Mouse (Mus musculus): ENCODE measurements around the gene Git2. TPM values are rescaled to one million over a fixed set of nuclear protein-coding genes. Genes with fewer than 3 reads are reported as not detected.

Gene Git2
- polyA plus RNA-seq, 1 experiment from 2014 or later = 53.1 TPM

- Histone ChIP-seq H3K27me3 (ENCODE audit: control insufficient read depth, insufficient read depth, low read length) (no peaks in the 10 kb centered on the region), H3K27ac (ENCODE audit: low read depth, low read length) (no peak overlapping the region), H3K9ac (replicated peaks; ENCODE audit: low read depth, low read length) (no peak overlapping the region), H3K36me3 (ENCODE audit: control insufficient read depth, insufficient read depth, low read length) (peaks cover 71% of the 10 kb centered on the region), H3K4me1 (ENCODE audit: control insufficient read depth, insufficient read depth, low read length) (no peaks in the 10 kb centered on the region), H3K4me2 (ENCODE audit: low read depth, low read length) (no peak overlapping the region), H3K9me3 (ENCODE audit: control insufficient read depth, low read length) (no peaks in the 10 kb centered on the region), H3K4me3 (ENCODE audit: low read depth, low read length) (no peak overlapping the region)
- WGBS = 89% methylated on average over 13 of the region's 13 CpGs
- no peak for ATAC-seq (ENCODE audit: low read depth)
Observed at GRCm38 (mm10) chr5:114742998-114743696, 32.2 kb downstream of the Git2 start.

- 94% methylated on average over 10 of the region's 10 CpGs for WGBS
- Histone ChIP-seq H3K27ac (ENCODE audit: low read depth, low read length) (no peak overlapping the region), H3K27me3 (ENCODE audit: control insufficient read depth, insufficient read depth, low read length) (no peaks in the 10 kb centered on the region), H3K9me3 (ENCODE audit: control insufficient read depth, low read length) (no peaks in the 10 kb centered on the region), H3K4me1 (ENCODE audit: control insufficient read depth, insufficient read depth, low read length) (no peaks in the 10 kb centered on the region), H3K4me2 (ENCODE audit: low read depth, low read length) (no peak overlapping the region), H3K36me3 (ENCODE audit: control insufficient read depth, insufficient read depth, low read length) (peaks cover 76% of the 10 kb centered on the region), H3K4me3 (ENCODE audit: low read depth, low read length) (no peak overlapping the region), H3K9ac (replicated peaks; ENCODE audit: low read depth, low read length) (no peak overlapping the region)
- no peak for ATAC-seq (ENCODE audit: low read depth)
Observed at GRCm38 (mm10) chr5:114742572-114742971, 32.7 kb downstream of the Git2 start.

GRCm38 (mm10) chr5:114740595-114740994 lies 34.7 kb downstream of the Git2 start:
- 73% methylated on average over 4 of the region's 4 CpGs for WGBS

GRCm38 (mm10) chr5:114738707-114739241 lies 36.5 kb downstream of the Git2 start:
- Histone ChIP-seq H3K4me3 (ENCODE audit: low read depth, low read length) (no peak overlapping the region), H3K4me1 (ENCODE audit: control insufficient read depth, insufficient read depth, low read length) (no peaks in the 10 kb centered on the region), H3K36me3 (ENCODE audit: control insufficient read depth, insufficient read depth, low read length) (peaks cover 74% of the 10 kb centered on the region), H3K27me3 (ENCODE audit: control insufficient read depth, insufficient read depth, low read length) (no peaks in the 10 kb centered on the region), H3K9ac (replicated peaks; ENCODE audit: low read depth, low read length) (no peak overlapping the region), H3K9me3 (ENCODE audit: control insufficient read depth, low read length) (no peaks in the 10 kb centered on the region), H3K27ac (ENCODE audit: low read depth, low read length) (no peak overlapping the region), H3K4me2 (ENCODE audit: low read depth, low read length) (no peak overlapping the region)
- WGBS = 90% methylated on average over 12 of the region's 12 CpGs
- no peak for ATAC-seq (ENCODE audit: low read depth)

More at GRCm38 (mm10) chr5:114740595-114740994, 34.7 kb downstream of the Git2 start:
- Histone ChIP-seq H3K4me2 (ENCODE audit: low read depth, low read length) (no peak overlapping the region), H3K9me3 (ENCODE audit: control insufficient read depth, low read length) (no peaks in the 10 kb centered on the region), H3K27ac (ENCODE audit: low read depth, low read length) (no peak overlapping the region), H3K27me3 (ENCODE audit: control insufficient read depth, insufficient read depth, low read length) (no peaks in the 10 kb centered on the region), H3K36me3 (ENCODE audit: control insufficient read depth, insufficient read depth, low read length) (peaks cover 83% of the 10 kb centered on the region), H3K4me3 (ENCODE audit: low read depth, low read length) (no peak overlapping the region), H3K4me1 (ENCODE audit: control insufficient read depth, insufficient read depth, low read length) (no peaks in the 10 kb centered on the region), H3K9ac (replicated peaks; ENCODE audit: low read depth, low read length) (no peak overlapping the region)
- no peak for ATAC-seq (ENCODE audit: low read depth)

GRCm38 (mm10) chr5:114737090-114737887 lies 38.0 kb downstream of the Git2 start:
- Histone ChIP-seq H3K36me3 (ENCODE audit: control insufficient read depth, insufficient read depth, low read length) (peaks cover 73% of the 10 kb centered on the region), H3K4me2 (ENCODE audit: low read depth, low read length) (no peak overlapping the region), H3K9me3 (ENCODE audit: control insufficient read depth, low read length) (no peaks in the 10 kb centered on the region), H3K27me3 (ENCODE audit: control insufficient read depth, insufficient read depth, low read length) (no peaks in the 10 kb centered on the region), H3K4me1 (ENCODE audit: control insufficient read depth, insufficient read depth, low read length) (no peaks in the 10 kb centered on the region), H3K9ac (replicated peaks; ENCODE audit: low read depth, low read length) (no peak overlapping the region), H3K4me3 (ENCODE audit: low read depth, low read length) (no peak overlapping the region), H3K27ac (ENCODE audit: low read depth, low read length) (no peak overlapping the region)
- no peak for ATAC-seq (ENCODE audit: low read depth)
- 87% methylated on average over 21 of the region's 21 CpGs for WGBS

GRCm38 (mm10) chr5:114733606-114734005 lies 41.7 kb downstream of the Git2 start:
- no peak overlapping the region for H3K4me3 ChIP-seq (ENCODE audit: low read depth, low read length)
- H3K9me3 ChIP-seq (ENCODE audit: control insufficient read depth, low read length) = no peaks in the 10 kb centered on the region
- WGBS = 84% methylated on average over 15 of the region's 15 CpGs
- H3K36me3 ChIP-seq (ENCODE audit: control insufficient read depth, insufficient read depth, low read length) = peaks cover 75% of the 10 kb centered on the region
- H3K4me1 ChIP-seq (ENCODE audit: control insufficient read depth, insufficient read depth, low read length) = no peaks in the 10 kb centered on the region
- ATAC-seq (ENCODE audit: low read depth) = no peak
- no peak overlapping the region for H3K4me2 ChIP-seq (ENCODE audit: low read depth, low read length)
- no peaks in the 10 kb centered on the region for H3K27me3 ChIP-seq (ENCODE audit: control insufficient read depth, insufficient read depth, low read length)
- no peak overlapping the region for H3K9ac ChIP-seq (replicated peaks; ENCODE audit: low read depth, low read length)
- no peak overlapping the region for H3K27ac ChIP-seq (ENCODE audit: low read depth, low read length)

GRCm38 (mm10) chr5:114731969-114732368 lies 43.3 kb downstream of the Git2 start:
- no peak overlapping the region for H3K27ac ChIP-seq (ENCODE audit: low read depth, low read length)
- ATAC-seq (ENCODE audit: low read depth) = no peak
- WGBS = 94% methylated on average over 15 of the region's 15 CpGs
- H3K9me3 ChIP-seq (ENCODE audit: control insufficient read depth, low read length) = no peaks in the 10 kb centered on the region
- no peaks in the 10 kb centered on the region for H3K27me3 ChIP-seq (ENCODE audit: control insufficient read depth, insufficient read depth, low read length)
- no peak overlapping the region for H3K4me2 ChIP-seq (ENCODE audit: low read depth, low read length)
- no peak overlapping the region for H3K9ac ChIP-seq (replicated peaks; ENCODE audit: low read depth, low read length)
- H3K36me3 ChIP-seq (ENCODE audit: control insufficient read depth, insufficient read depth, low read length) = peaks cover 72% of the 10 kb centered on the region
- H3K4me1 ChIP-seq (ENCODE audit: control insufficient read depth, insufficient read depth, low read length) = no peaks in the 10 kb centered on the region
- no peak overlapping the region for H3K4me3 ChIP-seq (ENCODE audit: low read depth, low read length)

- H3K9ac ChIP-seq (replicated peaks; ENCODE audit: low read depth, low read length) = no peak overlapping the region
- no peak overlapping the region for H3K4me2 ChIP-seq (ENCODE audit: low read depth, low read length)
- peaks cover 67% of the 10 kb centered on the region for H3K36me3 ChIP-seq (ENCODE audit: control insufficient read depth, insufficient read depth, low read length)
- H3K4me3 ChIP-seq (ENCODE audit: low read depth, low read length) = no peak overlapping the region
- H3K9me3 ChIP-seq (ENCODE audit: control insufficient read depth, low read length) = no peaks in the 10 kb centered on the region
- no peak overlapping the region for H3K27ac ChIP-seq (ENCODE audit: low read depth, low read length)
- no peak for ATAC-seq (ENCODE audit: low read depth)
- no peaks in the 10 kb centered on the region for H3K27me3 ChIP-seq (ENCODE audit: control insufficient read depth, insufficient read depth, low read length)
- 69% methylated on average over 6 of the region's 6 CpGs for WGBS
- no peaks in the 10 kb centered on the region for H3K4me1 ChIP-seq (ENCODE audit: control insufficient read depth, insufficient read depth, low read length)
Observed at GRCm38 (mm10) chr5:114731498-114731897, 43.8 kb downstream of the Git2 start.

GRCm38 (mm10) chr5:114730129-114730528 lies 45.2 kb downstream of the Git2 start:
- ATAC-seq (ENCODE audit: low read depth) = no peak
- Histone ChIP-seq H3K4me3 (ENCODE audit: low read depth, low read length) (no peak overlapping the region), H3K4me2 (ENCODE audit: low read depth, low read length) (no peak overlapping the region)

More at GRCm38 (mm10) chr5:114730129-114730528, 45.2 kb downstream of the Git2 start:
- Histone ChIP-seq H3K27me3 (ENCODE audit: control insufficient read depth, insufficient read depth, low read length) (no peaks in the 10 kb centered on the region), H3K9me3 (ENCODE audit: control insufficient read depth, low read length) (no peaks in the 10 kb centered on the region), H3K36me3 (ENCODE audit: control insufficient read depth, insufficient read depth, low read length) (peaks cover 62% of the 10 kb centered on the region), H3K4me1 (ENCODE audit: control insufficient read depth, insufficient read depth, low read length) (no peaks in the 10 kb centered on the region), H3K9ac (replicated peaks; ENCODE audit: low read depth, low read length) (no peak overlapping the region), H3K27ac (ENCODE audit: low read depth, low read length) (no peak overlapping the region)
- WGBS = 82% methylated on average over 10 of the region's 10 CpGs

All from neural tube, embryonic 14.5 days (tissue).